Mouse (Mus musculus) mesoderm, embryonic 11.5 days (tissue): ENCODE measurements around the gene Qrich2.
"Not testable (repeated sequence)": the region's sequence is repeated elsewhere in the genome, so short reads cannot be mapped to it uniquely, and the experiment has no call there.

Source experiments
- DNase-seq: peaks from one replicate; pipeline ENCODE4 v3.0.0-alpha.2; 2012; ENCODE audit warnings: low read depth, low spot score

Gene Qrich2

DNA sequence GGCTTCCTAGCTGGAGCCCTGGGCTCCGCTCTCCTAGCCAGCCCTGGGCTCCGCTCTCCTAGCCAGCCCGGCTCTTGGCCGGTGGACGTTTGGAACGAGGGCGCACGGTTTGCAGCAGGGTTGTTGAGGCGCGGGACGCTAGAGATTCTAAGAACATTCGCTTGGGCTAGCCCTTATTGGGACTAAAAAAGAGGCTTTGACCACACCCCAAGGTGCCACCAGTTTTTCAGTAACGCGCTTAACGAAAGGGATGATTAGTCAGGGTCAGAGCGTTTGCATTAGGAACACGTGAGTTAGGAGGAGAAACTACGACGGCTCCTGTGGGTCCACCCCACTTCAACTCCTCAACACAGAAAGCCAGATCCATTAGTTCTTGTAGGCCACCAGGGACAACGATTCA is at the start of gene Qrich2:
Gene Qrich2 (minus strand): TSS at position 101 of the 400 bp plus-strand sequence.
- no peak for DNase-seq

DNA sequence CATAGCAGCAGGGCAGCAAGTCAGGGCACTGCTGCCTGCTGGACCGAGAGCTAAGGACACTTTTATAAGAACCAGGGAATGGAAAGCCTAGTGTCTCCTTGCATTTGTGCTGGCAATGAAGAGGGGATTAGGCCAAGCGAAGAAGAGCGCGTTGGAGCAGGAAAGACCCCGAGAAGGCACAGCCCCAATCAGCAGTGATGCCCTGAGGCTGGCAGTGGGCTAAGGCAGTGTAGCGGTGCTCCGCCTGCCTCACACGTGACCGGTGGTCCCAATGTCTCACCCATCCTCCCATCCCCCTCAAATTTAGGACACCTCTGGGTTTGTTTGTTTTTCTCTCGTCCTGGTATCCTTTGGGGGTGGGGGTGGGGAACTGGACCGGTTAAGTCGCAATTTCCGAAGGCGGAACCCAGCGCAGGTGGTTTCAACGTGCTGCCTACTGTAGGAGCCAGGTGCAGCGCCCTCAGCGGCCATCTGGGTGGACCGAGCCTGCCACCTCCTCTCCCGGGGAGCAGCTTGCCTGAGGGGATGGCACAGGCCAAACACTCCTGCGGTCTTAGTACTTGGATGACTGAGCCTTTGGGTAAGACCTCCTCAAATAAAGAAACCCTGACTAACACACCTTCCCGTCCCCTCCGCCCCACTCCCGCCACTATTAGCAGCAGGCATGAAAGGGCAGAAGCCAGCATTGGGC is 49.4 kb upstream of the Qrich2 start:
- no peak for DNase-seq

DNA sequence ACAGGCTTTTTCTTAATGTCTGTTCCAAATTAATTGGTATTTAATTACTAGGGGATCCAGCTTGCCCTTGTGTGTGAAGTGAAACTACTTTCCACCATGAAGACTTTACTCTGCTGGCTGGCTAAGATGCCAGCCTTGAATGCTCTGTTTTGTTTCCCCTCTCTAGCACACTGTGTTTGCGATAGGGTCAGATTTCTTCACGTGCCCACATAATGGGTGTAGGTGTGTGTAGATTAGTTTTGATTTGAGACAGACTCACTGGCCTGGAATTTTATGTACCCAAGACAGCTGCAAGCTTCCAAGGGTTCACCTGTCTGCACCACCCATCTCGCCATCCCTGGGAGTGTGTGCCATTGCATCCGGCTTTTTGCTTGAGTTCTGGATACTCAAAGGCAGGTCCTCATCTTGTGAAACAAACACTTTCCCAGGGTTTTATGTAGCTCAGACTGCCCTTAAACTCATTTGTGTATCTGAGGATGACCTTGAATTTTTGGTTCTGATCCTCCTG is 47.5 kb upstream of the Qrich2 start:
- no peak for DNase-seq

DNA sequence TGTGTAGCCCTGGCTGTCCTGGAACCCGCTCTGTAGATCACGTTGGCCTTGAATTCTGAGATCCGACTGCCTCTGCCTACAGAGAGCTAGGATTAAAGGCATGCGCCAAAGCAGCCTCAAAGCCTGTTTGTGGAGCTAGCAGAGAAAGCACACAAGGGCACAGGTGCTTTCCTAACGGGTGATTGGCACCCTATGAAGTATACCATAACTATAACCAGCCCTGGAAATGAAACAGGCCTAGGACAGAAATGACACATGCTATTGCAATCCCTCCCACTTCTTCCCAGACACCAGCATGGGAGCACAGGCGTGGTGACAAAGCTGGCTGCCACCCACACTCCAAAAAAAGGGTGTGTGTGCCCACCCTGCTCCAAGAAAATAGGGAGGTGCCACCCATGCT is 46.9 kb upstream of the Qrich2 start:
- no peak for DNase-seq

DNA sequence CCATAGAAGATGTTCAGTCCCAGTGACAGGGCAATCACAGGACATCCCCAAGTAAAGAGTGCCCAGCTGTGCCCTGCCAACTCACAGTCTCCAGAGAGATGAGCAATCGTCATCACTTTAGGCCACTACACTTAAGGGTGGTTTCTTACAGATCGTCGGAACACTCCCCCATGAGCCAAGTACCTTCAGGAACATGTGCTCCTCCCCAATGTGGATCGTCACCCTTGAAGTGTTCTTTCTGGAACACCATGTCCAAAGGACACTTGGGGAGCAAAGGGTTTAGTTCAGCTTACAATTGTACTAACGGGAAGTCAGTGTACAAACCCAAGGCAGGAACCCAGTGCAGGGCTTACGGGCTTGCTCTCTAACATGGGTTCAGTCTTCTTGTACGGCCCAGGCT is 46.1 kb upstream of the Qrich2 start:
- no peak for DNase-seq

DNA sequence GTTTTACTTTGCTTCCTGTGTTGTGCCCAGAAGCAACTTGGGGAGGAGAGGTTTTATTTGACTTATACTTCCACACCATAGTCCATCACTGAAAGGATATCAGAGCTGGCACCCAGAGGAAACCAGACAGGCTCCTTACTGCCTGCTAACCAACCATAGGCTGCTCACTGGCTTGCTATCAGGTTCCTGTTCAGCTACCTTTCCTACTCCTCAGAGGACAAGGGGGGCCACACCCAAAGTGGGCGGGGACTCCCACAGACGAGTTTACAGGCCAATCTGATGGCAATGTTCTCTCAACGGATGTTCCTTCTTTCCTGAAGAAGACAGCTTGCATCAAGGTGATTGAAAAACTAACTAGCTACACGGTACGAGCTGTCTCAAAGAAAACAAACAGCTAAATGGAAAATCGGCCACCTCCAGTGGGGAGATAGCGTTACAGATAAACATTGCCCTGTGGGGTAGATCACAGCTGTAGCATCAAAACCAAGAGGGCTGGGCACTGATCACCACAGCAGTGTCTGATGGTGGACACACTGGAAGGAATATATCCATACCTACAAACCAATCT is 45.3 kb upstream of the Qrich2 start:
- DNase-seq = no peak

DNA sequence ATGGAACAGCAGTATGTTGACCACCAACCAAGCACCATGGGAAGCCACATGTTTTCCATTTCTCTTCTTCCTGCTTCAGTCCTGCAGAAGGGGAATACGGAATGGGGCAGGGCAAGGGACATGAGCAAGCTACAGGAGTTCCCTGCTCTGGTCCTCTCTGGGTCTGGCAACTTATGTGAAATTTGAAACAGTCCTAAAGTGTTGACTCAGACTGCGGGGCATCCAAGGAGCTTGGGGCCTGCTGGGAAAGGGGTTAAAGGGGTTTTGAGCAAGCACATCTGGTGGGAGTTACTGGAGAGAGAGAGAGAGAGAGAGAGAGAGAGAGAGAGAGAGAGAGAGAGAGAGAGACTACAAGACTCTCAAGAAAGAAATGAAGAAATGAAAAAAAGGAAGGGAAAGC is 42.6 kb upstream of the Qrich2 start:
- peak; percentile 44 for DNase-seq

DNA sequence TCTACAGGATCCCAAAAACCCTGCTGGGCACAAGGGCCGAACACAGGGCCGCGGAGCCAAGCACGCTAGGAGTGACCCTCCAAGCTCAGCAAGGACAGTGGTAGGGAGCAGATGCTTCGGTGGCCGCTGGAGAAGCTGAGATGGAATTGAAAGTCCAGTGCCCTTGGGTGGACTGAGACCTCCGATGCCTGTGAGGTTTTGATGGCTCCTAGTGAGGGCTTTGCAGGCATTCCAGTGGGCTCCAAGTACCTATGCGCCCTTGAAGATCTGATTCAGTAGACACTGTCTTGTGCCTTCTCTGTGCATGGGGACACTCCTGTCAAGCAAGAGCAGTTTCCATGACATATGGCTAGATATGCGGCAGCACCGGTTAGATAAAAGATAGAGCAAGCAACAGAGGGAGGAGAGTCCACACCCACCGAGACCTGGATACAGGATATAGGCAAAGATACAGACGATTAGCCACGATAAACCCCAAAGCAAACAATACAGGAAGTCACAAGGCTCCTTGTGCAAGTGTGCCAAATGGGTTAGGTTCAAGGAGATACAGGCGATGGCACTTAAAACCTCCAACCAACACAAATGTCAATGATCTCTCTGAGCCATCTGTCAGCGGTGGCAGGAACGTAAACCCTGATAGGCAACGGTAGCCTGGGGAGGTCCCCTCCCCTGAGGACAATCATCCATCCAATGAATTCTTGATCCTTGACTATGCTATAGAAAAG is 40.3 kb upstream of the Qrich2 start:
- DNase-seq = no peak

DNA sequence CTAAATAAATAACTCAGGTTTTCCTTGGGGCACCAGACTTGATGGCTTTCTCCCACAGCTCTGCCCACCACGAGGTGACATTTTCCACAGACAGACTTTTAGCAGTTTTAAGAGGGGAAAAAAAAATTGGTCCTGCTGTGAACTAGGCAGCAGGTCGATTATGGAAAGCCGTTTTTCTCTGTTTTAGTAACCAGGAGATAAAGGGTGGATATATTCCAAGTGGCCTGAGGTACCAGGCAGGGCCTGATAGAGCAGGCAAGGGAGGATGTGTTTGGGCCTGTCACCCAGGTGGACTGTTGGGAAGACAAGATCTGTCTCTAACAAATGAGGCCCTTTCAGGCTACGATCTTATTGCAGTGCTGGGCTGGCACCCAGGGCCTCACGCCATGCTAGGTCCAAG is 39.5 kb upstream of the Qrich2 start:
- DNase-seq = no peak

DNA sequence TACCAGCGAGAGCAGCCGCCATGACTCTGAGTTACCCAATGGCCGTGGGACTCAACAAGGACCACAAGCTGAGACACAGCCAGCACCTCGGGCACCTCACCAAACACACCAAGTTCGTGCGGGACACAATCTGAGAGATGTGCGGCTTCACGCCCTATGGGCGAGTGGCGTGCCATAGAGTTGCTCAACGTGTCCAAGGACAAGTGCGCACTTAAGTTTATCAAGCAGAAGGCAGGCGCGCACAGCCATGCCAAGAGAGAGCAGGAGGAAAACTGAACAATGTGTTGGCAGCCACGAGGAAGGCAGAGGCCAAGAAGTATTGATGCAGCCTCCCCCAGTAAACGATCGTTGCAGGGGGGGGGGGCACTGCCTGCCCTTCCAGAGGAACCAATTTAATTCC is 38.5 kb upstream of the Qrich2 start:
- no peak for DNase-seq

DNA sequence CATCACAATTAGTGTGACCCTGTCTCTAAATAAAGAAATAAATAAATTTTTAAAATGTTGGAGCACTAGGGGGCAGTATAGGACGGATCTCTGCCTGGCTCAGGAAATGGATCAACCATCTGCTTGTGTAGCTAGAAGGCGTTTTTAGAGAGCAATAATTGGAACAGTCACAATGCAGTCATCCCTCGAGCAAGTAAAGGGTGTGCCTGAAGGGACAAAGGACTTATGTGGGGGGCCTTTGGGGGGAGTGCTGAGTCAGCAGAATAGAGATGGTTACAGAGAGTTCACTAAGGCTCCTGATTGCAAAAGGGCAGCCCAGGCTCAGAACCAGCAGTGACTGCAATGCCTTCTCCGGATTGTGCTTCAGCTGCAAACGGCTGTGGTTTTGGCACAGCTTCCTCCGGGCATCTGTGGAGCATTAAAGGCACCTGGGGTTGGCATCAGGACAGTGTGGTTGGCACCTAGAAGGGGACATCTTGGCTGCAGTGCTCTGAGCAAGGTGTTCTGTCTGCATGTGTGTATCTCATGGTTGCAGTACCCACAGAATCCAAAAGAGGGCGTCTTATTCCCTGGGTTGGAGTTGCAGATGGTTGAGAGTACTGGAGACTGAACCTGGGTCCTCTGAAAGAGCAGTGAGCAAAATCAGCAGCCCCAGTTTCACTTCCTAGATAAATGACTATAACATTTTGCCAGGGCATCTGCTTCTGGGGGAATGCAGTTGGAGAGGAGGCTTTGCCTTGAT is 35.1 kb upstream of the Qrich2 start:
- DNase-seq = peak; percentile 73

DNA sequence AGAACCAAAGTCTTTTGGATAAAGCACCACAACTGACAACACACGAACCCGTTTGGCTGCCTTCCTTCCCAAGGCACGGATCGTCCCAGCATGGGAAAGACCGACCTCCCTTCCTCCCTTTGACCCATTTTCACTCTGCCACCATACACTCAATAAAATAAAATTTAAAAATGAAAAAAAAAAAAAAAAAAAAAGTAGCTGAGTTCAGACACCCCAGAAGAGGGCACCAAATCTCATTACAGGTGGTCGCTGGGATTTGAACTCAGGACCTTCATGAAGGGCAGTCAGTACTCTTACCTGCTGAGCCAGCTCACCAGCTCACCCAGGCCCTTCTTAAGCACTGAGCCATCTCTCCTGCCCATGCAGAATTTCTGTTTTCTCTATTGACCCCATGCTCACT is 33.0 kb upstream of the Qrich2 start:
- no peak for DNase-seq

DNA sequence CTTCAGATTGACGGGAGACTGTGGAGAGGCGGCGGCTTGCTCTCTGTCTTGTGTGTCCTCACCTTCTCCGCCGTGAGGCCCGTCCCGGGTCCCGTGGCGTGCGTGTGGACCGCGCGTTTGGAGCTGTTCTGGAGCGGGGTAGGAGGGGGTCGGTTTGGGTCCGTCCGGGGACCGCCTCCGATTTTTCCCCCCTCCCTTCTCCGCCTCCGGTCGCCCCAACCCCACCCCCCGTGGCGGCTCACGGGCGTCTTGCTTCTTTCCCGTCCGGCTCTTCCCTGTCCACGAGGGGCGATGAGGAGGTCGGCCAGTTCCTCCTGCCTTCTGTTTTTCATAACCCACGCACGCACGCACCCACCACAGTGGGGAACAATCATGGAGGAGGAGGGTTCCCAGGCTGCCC is 32.6 kb upstream of the Qrich2 start:
- no peak for DNase-seq

DNA sequence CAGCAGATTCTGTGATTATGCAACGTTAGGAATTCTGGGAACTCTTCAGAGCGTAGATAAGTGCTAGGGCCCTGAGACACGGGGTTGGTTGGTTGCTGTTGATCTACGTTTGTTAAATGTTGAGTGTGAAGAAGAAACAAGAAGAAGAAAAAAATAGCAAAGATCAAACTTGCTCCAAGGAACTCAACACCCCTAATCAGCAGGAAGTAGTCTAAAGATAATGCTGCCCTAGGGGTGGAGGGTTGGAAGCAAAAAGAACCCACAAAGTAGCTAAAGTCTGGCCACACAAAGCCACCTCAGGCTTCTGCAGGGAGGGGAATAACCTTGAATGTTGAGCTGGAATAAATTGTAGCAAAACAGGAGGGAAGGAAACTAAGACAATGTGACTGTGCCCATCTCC is 31.3 kb upstream of the Qrich2 start:
- DNase-seq = no peak

DNA sequence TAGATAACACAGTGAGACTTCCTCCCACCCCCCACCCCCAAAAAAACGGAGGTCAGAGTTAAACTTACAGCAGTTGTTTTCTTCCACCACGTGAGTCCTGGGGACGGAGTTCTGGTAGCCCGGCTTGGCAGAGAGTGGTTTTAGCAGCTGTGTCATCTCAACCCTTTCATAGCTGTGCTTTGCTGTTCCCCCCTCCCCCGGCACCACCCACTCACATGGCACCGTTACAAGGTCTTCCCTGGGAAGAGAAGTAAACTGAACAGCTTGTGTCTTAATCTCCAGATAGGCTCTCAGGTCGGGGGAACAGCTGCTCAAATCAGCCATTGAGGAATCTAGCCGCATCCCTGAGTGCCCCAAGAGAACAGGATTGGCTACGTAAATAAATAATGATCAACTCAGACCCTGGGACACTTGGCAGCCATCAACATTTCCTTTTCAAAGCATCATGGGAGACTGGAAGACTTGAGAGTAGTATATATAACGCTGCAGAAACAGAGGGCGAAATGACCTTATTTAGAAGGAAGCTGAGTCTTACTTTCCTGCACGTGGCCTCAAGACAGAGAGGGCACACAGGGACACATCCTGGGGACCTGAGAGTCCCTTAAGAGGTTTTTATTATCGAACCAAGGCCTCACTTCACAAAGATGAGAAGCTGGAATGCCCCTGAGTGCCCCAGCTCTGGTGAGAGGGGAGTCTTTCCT is 28.6 kb upstream of the Qrich2 start:
- DNase-seq = peak; percentile 42

DNA sequence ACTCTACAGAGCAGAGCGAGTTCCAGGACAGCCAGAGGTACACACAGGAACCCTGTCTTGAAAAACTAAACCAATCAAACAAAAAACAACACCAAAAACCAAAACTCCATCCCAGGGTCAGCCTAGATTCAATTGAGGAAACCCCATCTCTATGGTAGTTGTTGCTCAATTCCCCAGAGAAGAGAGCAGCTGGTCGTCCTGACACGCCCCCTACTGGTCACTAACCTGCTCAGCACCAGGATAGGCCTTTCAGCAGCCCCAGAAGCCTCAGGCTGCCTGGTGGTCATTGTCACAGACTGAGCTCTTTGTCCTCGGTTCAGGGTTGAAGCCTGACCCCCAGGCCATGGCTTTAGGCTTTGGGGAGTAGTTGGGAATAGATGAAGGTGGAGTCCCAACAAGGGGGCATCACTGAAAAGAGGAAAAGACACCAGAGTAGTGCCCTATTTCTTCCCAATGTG is 27.8 kb upstream of the Qrich2 start, which contains the start of gene Prpsap1:
Gene Prpsap1 (minus strand): TSS at position 408 of the 458 bp plus-strand sequence.
- peak; percentile 73 for DNase-seq

DNA sequence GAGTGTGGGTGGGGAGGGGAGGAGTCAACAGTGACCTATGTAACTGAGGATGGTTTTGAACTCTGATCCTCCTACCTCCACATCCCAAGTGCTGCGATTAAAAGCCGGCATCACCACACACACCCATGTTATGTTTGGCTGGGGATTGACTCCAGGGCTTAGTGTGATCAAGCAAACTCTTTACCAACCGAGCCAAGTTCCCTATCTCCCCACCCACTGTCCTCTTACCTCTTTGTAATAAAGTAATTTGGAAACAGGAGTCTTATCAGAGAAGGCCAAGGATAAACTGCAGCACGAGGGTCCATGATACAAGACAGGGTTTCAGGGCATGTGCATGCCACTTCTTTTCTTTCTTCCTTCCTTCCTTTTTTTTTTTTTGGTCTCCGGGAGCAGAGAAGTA is 27.1 kb upstream of the Qrich2 start:
- no peak for DNase-seq

DNA sequence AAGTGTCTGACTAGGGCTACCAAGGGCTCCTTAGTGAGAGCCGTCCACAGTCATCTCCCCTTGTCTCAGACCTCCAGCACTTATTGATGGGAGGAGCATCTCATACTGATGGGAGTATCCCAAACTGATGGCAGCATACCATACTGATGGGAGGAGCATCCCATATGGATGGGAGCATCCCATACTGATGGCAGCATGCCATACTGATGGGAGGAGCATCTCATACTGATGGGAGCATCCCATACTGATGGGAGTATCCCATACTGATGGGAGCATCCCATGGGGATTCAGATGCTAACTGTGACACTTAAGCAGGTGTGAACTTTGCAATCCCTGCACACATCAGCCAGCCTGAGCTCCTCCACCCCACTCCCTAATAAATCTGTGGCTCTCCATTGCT is 26.5 kb upstream of the Qrich2 start:
- not testable (repeated sequence) for DNase-seq

DNA sequence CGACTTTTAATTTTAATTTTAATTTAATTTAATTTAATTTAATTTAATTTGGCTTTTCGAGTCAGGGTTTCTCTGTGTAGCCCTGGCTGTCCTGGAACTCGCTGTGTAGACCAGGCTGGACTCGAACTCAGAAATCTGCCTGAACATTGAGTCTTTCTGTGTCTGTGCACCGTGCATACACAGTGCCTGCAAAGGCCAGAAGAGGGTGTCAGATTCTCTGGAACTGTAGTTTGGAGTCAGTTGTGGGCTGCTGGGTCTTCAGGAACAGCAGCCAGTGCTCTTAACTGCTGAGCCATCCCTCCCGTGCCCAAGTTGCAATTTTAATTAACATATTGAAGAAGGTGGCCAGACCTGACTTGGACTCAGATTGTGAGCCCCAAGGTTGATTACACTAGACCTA is 25.3 kb upstream of the Qrich2 start:
- no peak for DNase-seq

DNA sequence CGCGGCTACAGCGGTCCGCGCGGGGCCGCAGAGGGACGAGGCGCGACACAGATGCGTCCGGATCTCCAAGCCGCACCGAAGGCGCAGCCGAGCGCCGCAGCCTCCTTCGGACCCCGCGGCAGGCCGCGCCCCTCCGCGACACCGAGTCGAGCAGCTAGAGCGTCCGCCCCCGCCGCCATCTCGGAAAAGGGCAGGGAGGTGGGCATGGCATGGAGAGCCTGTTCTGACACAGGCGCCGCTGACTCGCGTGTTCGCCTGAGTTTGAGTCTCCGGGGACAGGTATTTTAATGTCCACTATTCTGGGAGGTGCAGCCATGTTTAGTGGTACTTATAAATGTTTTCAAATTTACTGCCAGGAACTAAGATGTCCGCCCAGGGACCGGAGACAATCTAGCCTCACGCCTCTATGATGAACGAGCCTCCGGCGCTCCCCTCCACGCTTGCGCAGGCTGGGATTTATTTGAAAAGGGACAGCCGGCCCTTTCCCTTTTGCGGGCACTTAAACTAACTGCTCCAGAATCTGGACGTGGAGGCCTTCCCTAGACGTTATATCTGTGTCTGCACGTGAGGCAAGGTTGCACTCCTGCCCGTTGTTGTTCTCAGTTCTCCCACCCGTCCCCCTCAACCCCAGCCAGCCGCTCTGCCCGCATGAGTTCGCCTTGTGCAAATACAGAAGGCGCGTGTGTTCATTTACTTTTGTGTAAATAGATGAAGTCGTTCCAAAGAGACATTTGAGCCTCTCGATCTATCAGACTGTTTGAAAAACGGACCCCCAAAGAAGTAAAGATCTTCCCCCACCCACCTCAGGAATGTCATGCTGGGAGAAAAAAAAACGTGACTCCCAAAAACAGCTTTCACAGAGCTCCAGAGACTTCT is 24.4 kb upstream of the Qrich2 start:
- DNase-seq = peak; percentile 89
